Mouse (Mus musculus) cortical plate, adult 2 months (tissue): ENCODE measurements around the gene Rreb1.

Experiments used
- CTCF ChIP-seq: fragments of 200-500 bp; IDR thresholded peaks from 2 replicates; pipeline ENCODE4 v1.5.1; 2011; ENCODE audit warnings: mild to moderate bottlenecking, control low read depth, low read length; ENCODE audit not compliant: insufficient read depth; ENCODE audit errors: extremely low read depth
- POLR2A ChIP-seq: fragments of 200-500 bp; IDR thresholded peaks from 2 replicates; pipeline ENCODE4 v1.6.1; 2011; ENCODE audit warnings: mild to moderate bottlenecking, low read length, control low read depth; ENCODE audit not compliant: insufficient read depth; ENCODE audit errors: extremely low read depth

GRCm38 (mm10) chr13:37873125-37873891 is 95.1 kb downstream of the Rreb1 start:
- no peak for TF ChIP-seq CTCF
- no peak for TF ChIP-seq POLR2A
